ENCODE assay signal across 17 mouse cellular contexts in the genomic region with DNA sequence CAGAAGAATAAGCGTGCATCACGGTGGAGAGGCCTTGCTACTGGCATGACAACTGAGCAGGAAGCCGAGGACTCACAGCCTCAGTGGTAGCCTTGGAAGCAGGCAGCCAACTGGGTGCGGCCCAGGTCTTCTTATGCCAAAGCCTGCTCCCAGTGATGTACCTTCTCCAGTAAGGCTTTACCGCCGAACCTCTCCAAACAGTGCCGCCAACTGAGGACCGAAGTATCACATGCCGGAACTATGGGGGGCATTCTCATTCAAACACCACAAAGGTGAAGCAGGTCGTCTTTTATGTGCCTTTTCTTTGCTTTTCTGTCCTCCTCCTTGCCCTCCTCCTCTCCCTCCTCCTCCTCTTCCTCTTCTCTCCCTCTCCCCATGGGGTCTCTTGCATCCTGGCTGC.
"Had no signal": no experiment of that assay in that cellular context is flagged by ENCODE, and none has a peak within 500 bp of the region (broad histone marks: within the 10 kb centered on the region; RNA-seq: fewer than 3 reads in every experiment).

No protein-coding gene starts in this region.

- H3K27me3 ChIP-seq: limb, embryonic 13.5 days had no signal

- H3K9me3 ChIP-seq: limb, embryonic 10.5 days; limb, embryonic 13.5 days; liver, embryonic 12.5 days had no signal

- H3K27ac ChIP-seq: kidney, postnatal 0 days; layer of hippocampus, adult 2 months; limb, embryonic 10.5 days; limb, embryonic 13.5 days; liver, embryonic 12.5 days; liver, embryonic 15.5 days; macrophage; stomach, postnatal 0 days had no signal

- H3K4me2 ChIP-seq: limb, embryonic 13.5 days; liver, embryonic 12.5 days; liver, embryonic 15.5 days had no signal

- H3K4me3 ChIP-seq: layer of hippocampus, adult 2 months; limb, embryonic 10.5 days; limb, embryonic 13.5 days; liver, embryonic 12.5 days; liver, embryonic 15.5 days had no signal

- ATAC-seq: liver, embryonic 12.5 days had no signal

- H3K36me3 ChIP-seq: limb, embryonic 10.5 days; limb, embryonic 13.5 days; liver, embryonic 12.5 days; liver, embryonic 15.5 days had no signal

- DNase-seq: kidney, postnatal 25 days; layer of hippocampus, adult 9-11 months; liver; lung, adult 2 months; lung, postnatal 14 days; midbrain, embryonic 14.5 days; thymus, adult 2 months; thymus, postnatal 14 days; thymus, postnatal 4 days had no signal

- H3K9ac ChIP-seq: limb, embryonic 13.5 days; liver, embryonic 12.5 days; liver, embryonic 15.5 days had no signal
